Comparison of ENCODE assay signal across 1 mouse cellular context in genomic region chr7:3617242-3617995, GRCm38 (mm10).
TF ChIP-seq lines count a peak whose summit lies in the region.

Gene Ndufa3 (plus strand): TSS chr7:3617373.

TF ChIP-seq in MEL, 35 proteins besides CTCF, POLR2A, EP300 and RAD21 (continued from another document):
- TF ChIP-seq E2F4 (IDR thresholded peaks at IDR 0.05; ENCODE audit: borderline replicate concordance, low read depth, low read length) = no peak
- no peak for TF ChIP-seq MEF2A (IDR thresholded peaks at IDR 0.05; ENCODE audit: extremely low read depth, insufficient replicate concordance, low read depth, low read length, poor library complexity, severe bottlenecking)
- TF ChIP-seq MAZ (IDR thresholded peaks at IDR 0.05; ENCODE audit: low read depth, low read length) = no peak
- TF ChIP-seq TCF12 (IDR thresholded peaks at IDR 0.05; ENCODE audit: low read depth, low read length) = peak; percentile 52
- peak; percentile 79 for TF ChIP-seq TBP (IDR thresholded peaks at IDR 0.05; ENCODE audit: low read depth, low read length)
- no peak for TF ChIP-seq BHLHE40 (IDR thresholded peaks at IDR 0.05; ENCODE audit: borderline replicate concordance, low read depth, low read length)
- TF ChIP-seq USF1 (IDR thresholded peaks at IDR 0.05; ENCODE audit: low read depth, low read length) = no peak
- TF ChIP-seq MXI1 (IDR thresholded peaks at IDR 0.05; ENCODE audit: low read depth, low read length) = peak; percentile 14; the same call in 1 of the 2 replicates
- peak; percentile 76 for TF ChIP-seq POLR2AphosphoS2 (IDR thresholded peaks at IDR 0.05; ENCODE audit: low read length)
- peak; percentile 18; the same call in 1 of the 2 replicates for TF ChIP-seq MYC (IDR thresholded peaks at IDR 0.05; ENCODE audit: low read depth, low read length)
- no peak for TF ChIP-seq RCOR1 (IDR thresholded peaks at IDR 0.05; ENCODE audit: low read depth, low read length)
- TF ChIP-seq TAL1 (IDR thresholded peaks at IDR 0.05; ENCODE audit: low read length) = no peak
- no peak for TF ChIP-seq ZMIZ1 (IDR thresholded peaks at IDR 0.05; ENCODE audit: low read depth, low read length)
- TF ChIP-seq SMC3 (IDR thresholded peaks at IDR 0.05; ENCODE audit: low read depth, low read length) = no peak
- no peak; the same call in 1 of the 2 replicates for TF ChIP-seq MAX (IDR thresholded peaks at IDR 0.05; ENCODE audit: low read length)
- TF ChIP-seq ZNF384 (IDR thresholded peaks at IDR 0.05; ENCODE audit: low read depth, low read length) = no peak
